34 mouse cellular contexts compared by ENCODE assay signal in genomic region chr15:27697632-27698031, GRCm38 (mm10).
"Had no signal": no experiment of that assay in that cellular context is flagged by ENCODE, and none has a peak within 500 bp of the region (broad histone marks: within the 10 kb centered on the region; RNA-seq: fewer than 3 reads in every experiment).

No protein-coding gene starts in this region.

- DNase-seq: heart, postnatal 14 days; heart, postnatal 36 days; heart, postnatal 4 days; kidney, adult 11 months; kidney, adult 18-20 months; kidney, adult 2 months; kidney, adult 8-10 months; kidney, adult 9 months; kidney, postnatal 10 days; kidney, postnatal 14 days; kidney, postnatal 25 days; kidney, postnatal 36 days; kidney, postnatal 4 days; layer of hippocampus, adult 9-11 months; layer of hippocampus, postnatal 36 days had no signal

- H3K4me2 ChIP-seq: heart, embryonic 11.5 days; heart, embryonic 12.5 days; heart, embryonic 13.5 days; heart, embryonic 15.5 days; hindbrain, embryonic 12.5 days; hindbrain, embryonic 13.5 days; hindbrain, embryonic 14.5 days; hindbrain, embryonic 15.5 days; intestine, embryonic 15.5 days; kidney, embryonic 15.5 days had no signal

- H3K27me3 ChIP-seq: heart, embryonic 15.5 days; hindbrain, embryonic 12.5 days; hindbrain, embryonic 13.5 days; hindbrain, embryonic 15.5 days; intestine, embryonic 15.5 days; kidney, embryonic 15.5 days had no signal

- H3K4me3 ChIP-seq: heart, embryonic 10.5 days; heart, embryonic 12.5 days; heart, embryonic 13.5 days; heart, embryonic 15.5 days; hindbrain, embryonic 10.5 days; hindbrain, embryonic 12.5 days; hindbrain, embryonic 13.5 days; hindbrain, embryonic 15.5 days; intestine, embryonic 15.5 days; kidney, embryonic 15.5 days; layer of hippocampus, adult 2 months had no signal

- H3K9me3 ChIP-seq: heart, embryonic 10.5 days; heart, embryonic 12.5 days; heart, embryonic 13.5 days; heart, embryonic 15.5 days; hindbrain, embryonic 10.5 days; hindbrain, embryonic 12.5 days; hindbrain, embryonic 13.5 days; hindbrain, embryonic 15.5 days; intestine, embryonic 15.5 days; kidney, embryonic 15.5 days had no signal

- H3K27ac ChIP-seq: heart, embryonic 10.5 days; heart, embryonic 13.5 days; heart, embryonic 15.5 days; hindbrain, embryonic 10.5 days; hindbrain, embryonic 12.5 days; hindbrain, embryonic 13.5 days; hindbrain, embryonic 14.5 days; hindbrain, embryonic 15.5 days; hindbrain, postnatal 0 days; intestine, embryonic 15.5 days; kidney, embryonic 15.5 days; kidney, postnatal 0 days; layer of hippocampus, adult 2 months had no signal

- H3K9ac ChIP-seq: heart, embryonic 12.5 days; heart, embryonic 13.5 days; heart, embryonic 15.5 days; hindbrain, embryonic 12.5 days; hindbrain, embryonic 13.5 days; hindbrain, embryonic 14.5 days; hindbrain, embryonic 15.5 days; intestine, embryonic 15.5 days; kidney, embryonic 15.5 days had no signal

- ATAC-seq: hindbrain, embryonic 16.5 days; hindbrain, postnatal 0 days; inflammation-experienced regulatory T-cells, adult 6 months; intestine, embryonic 15.5 days; intestine, embryonic 16.5 days; intestine, postnatal 0 days had no signal

- H3K36me3 ChIP-seq: heart, embryonic 10.5 days; heart, embryonic 12.5 days; heart, embryonic 13.5 days; heart, embryonic 15.5 days; hindbrain, embryonic 10.5 days; hindbrain, embryonic 12.5 days; hindbrain, embryonic 13.5 days; hindbrain, embryonic 15.5 days; intestine, embryonic 15.5 days; kidney, embryonic 15.5 days had no signal
